Mouse (Mus musculus): ENCODE data around the gene Zc2hc1c.

DNA sequence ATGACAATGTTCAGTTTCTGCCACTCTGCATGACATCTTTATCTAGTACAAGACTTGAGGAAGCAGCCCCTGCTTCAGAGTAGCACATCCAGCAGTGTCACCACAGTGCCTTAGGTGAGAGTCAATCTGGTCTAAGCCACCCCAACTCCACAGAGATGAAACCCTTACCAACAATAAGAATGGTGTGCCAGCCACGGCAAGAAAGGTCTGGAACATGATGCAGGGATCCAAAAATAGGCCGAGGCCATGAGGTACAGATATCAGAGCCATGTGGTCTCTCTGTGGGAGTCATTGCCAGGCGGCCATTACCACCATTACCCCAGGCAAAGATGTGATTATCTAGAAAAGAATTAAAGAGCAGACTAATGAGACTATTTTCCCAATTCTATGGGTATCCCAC lies 20.3 kb downstream of the Zc2hc1c start:
- TF ChIP-seq POLR2A (IDR thresholded peaks at IDR 0.05; ENCODE audit: low read depth, low read length) (no peak), CTCF (IDR thresholded peaks at IDR 0.05; ENCODE audit: borderline replicate concordance, insufficient read depth, low read length) (no peak)
